Mouse (Mus musculus) erythroid progenitor cell, adult 5-6 weeks (primary cell): Measurements from ENCODE around the gene Il4. TPM values are rescaled to one million over a fixed set of nuclear protein-coding genes. Genes with fewer than 3 reads are reported as not detected.

Source experiments
- ATAC-seq: replicated peaks from 2 replicates; pipeline ENCODE4 v1.8.0; 2016; ENCODE audit warnings: moderate number of reproducible peaks, mild to moderate bottlenecking, moderate TSS enrichment, inconsistent platforms; ENCODE audit not compliant: poor library complexity, low FRiP score, severe bottlenecking
- total RNA-seq, 2 experiments: library from RNA; stranded (forward) in 1 of 2; stranded (reverse) in 1 of 2; fragments of 150-400 nt in 1 of 2; fragments of 186-747, 209-891 nt in 1 of 2; gene quantifications; 2 replicates each; pipeline versions ENCODE4 v1.2.3 to v1.2.4; 2015 to 2017; ENCODE audit warnings: low replicate concordance in 2 of 2

The Il4 gene
- total RNA-seq (2015; ENCODE audit: low replicate concordance) (6.8 TPM in 1 of 2 replicates, not detected in the other), total RNA-seq (2017; ENCODE audit: low replicate concordance) (not detected in 2 replicates)

GRCm38 (mm10) chr11:53618619-53619198 lies at the start of gene Il4:
Gene Il4 (minus strand): TSS chr11:53618669.
- ATAC-seq, result no peak

GRCm38 (mm10) chr11:53664091-53664490 lies 45.6 kb upstream of the Il4 start:
- ATAC-seq, result no peak

GRCm38 (mm10) chr11:53662794-53663674 lies 44.6 kb upstream of the Il4 start:
- ATAC-seq, result no peak

- ATAC-seq, result no peak
Measured at GRCm38 (mm10) chr11:53657828-53658227, 39.4 kb upstream of the Il4 start.

GRCm38 (mm10) chr11:53657381-53657780 lies 38.9 kb upstream of the Il4 start:
- peak; percentile 47 for ATAC-seq

GRCm38 (mm10) chr11:53656558-53657202 lies 38.2 kb upstream of the Il4 start:
- ATAC-seq, result peak; percentile 81

GRCm38 (mm10) chr11:53655043-53655442 lies 36.6 kb upstream of the Il4 start:
- no peak for ATAC-seq

- ATAC-seq, result no peak
Measured at GRCm38 (mm10) chr11:53652427-53652826, 34.0 kb upstream of the Il4 start.

GRCm38 (mm10) chr11:53651441-53651840 lies 33.0 kb upstream of the Il4 start:
- no peak for ATAC-seq

- ATAC-seq, result no peak
Measured at GRCm38 (mm10) chr11:53644017-53644416, 25.5 kb upstream of the Il4 start.

- no peak for ATAC-seq
Measured at GRCm38 (mm10) chr11:53642744-53643279, 24.3 kb upstream of the Il4 start.

GRCm38 (mm10) chr11:53637803-53638260 lies 19.4 kb upstream of the Il4 start:
- ATAC-seq, result no peak

GRCm38 (mm10) chr11:53637046-53637802 lies 18.8 kb upstream of the Il4 start:
- no peak for ATAC-seq

- ATAC-seq, result no peak
Measured at GRCm38 (mm10) chr11:53636183-53636646, 17.7 kb upstream of the Il4 start.

- ATAC-seq, result no peak
Measured at GRCm38 (mm10) chr11:53635590-53636182, 17.2 kb upstream of the Il4 start.

GRCm38 (mm10) chr11:53634556-53634955 lies 16.1 kb upstream of the Il4 start, which contains the start of gene Il13:
Gene Il13 (minus strand): TSS chr11:53634702.
- no peak for ATAC-seq

- ATAC-seq, result no peak
Measured at GRCm38 (mm10) chr11:53633644-53634043, 15.2 kb upstream of the Il4 start.

GRCm38 (mm10) chr11:53632122-53632733 lies 13.8 kb upstream of the Il4 start:
- no peak for ATAC-seq

GRCm38 (mm10) chr11:53627859-53628258 lies 9.4 kb upstream of the Il4 start:
- ATAC-seq, result peak; percentile 75
